Mouse (Mus musculus) left cerebral cortex, postnatal 4 days (tissue): Measurements from ENCODE around the gene Bpi. TPM values are rescaled to one million over a fixed set of nuclear protein-coding genes. Genes with fewer than 3 reads are reported as not detected.
A peak's percentile ranks its signal among the peaks of the same experiment; 100 is the strongest.

Experiments used
- DNase-seq: peaks from one replicate; pipeline ENCODE4 v3.0.0-alpha.2; 2022
- intact Hi-C: fragments of 180-260 bp; cut with DNase I; formaldehyde crosslinking; loops from one replicate; pipeline ENCODE4 v1.15.1; 2025
- microRNA-seq: library from miRNA; unstranded; fragments of <30 nt; microRNA quantifications from one replicate; pipeline ENCODE4 v1.2.0, GENCODE M21; 2022
- total RNA-seq, 2 experiments: library from RNA; stranded (reverse); gene quantifications; 2 replicates each; pipeline ENCODE4 v1.2.3; 2021

Gene Bpi
- total RNA-seq, 2 experiments from 2014 or later, result not detected

GRCm38 (mm10) chr2:158283771-158284170 lies 25.9 kb downstream of the Bpi start:
- DNase-seq, result no peak
- intact Hi-C loops, result no loop called here

DNA sequence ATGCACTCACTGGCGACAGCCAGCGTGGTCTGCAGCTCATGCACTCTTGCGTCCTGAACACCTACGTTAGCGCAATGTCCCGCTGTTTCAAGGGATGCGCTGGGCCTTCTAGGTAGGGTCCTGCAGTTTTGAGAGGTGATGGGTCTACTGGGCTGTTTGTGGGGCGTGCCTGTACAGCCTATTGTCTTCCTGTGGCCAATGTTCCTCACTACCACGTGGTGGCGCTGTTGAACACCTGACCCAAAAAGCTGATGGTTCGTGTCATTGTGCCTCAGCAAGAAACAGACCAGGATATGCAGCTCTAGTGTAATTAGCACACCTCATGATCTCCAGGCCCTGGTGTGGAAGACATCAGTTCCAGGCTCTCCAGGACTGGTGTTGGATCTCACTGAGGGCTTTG lies 26.7 kb downstream of the Bpi start:
- intact Hi-C loops, result no loop called here
- DNase-seq, result peak; percentile 67

DNA sequence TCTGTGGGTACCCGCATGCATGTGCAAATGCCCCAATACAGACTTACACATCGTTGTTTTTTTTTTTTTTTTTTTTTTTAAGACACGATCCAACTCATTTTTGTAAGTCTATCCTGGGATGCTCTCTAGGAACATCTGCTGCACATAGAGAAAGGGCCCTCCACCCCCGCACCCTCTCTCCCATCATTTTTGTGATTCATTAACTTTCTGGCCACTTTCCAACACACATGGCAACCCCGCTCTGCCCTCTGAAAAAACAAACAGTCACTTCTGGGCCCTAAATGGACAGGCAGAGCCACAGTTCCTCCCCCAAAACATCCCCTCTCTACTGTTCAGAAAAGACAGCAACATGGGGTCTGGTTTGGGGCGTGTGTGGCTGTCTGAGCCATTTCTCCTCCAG lies 27.8 kb downstream of the Bpi start:
- intact Hi-C loops, result no loop called here
- no peak for DNase-seq

DNA sequence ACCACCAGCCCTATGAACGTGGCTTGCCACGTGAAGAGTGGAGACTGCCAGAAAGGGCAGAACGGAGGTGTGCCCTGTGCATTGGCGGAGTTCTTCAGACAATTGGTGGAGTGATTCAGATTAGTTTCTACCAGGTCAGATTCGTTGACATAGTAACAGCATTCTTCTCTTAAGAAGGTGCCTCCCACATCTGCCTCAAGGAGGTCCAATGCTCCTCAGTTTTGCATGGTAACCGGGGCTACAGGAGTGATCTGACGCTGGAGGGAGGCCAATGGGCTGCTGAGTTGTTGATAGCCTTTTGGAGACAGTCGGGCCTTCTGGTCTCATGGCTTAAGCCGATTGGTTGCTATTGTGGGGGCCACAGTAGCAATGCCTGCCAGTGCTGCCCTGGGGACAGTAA lies 37.8 kb downstream of the Bpi start:
- no peak for DNase-seq

GRCm38 (mm10) chr2:158299203-158299602 lies 41.3 kb downstream of the Bpi start:
- no peak for DNase-seq
- intact Hi-C loops, result no loop called here

More for the DNA sequence above, 37.8 kb downstream of the Bpi start:
- intact Hi-C loops, result no loop called here

- intact Hi-C loops, result no loop called here
- peak; percentile 47 for DNase-seq
Measured at GRCm38 (mm10) chr2:158299731-158300130, 41.8 kb downstream of the Bpi start.

DNA sequence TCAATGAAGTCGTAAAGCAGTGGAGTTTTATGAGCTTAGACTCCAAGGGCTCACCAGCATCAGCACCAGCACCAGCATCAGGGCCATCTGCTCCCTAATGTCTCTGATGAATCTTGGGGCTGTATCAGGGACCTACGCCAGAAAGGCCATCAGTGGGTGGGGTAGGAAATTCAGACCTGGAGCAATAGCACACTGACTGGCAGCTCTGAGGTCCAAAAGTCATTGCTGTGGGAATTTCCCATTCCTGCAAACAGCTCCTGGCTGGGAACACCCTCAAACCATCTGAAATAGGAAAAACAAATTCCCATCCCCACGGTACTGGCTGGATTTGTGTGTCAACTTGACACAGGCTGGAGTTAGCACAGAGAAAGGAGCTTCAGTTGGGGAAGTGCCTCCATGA lies 44.9 kb downstream of the Bpi start:
- no peak for DNase-seq

DNA sequence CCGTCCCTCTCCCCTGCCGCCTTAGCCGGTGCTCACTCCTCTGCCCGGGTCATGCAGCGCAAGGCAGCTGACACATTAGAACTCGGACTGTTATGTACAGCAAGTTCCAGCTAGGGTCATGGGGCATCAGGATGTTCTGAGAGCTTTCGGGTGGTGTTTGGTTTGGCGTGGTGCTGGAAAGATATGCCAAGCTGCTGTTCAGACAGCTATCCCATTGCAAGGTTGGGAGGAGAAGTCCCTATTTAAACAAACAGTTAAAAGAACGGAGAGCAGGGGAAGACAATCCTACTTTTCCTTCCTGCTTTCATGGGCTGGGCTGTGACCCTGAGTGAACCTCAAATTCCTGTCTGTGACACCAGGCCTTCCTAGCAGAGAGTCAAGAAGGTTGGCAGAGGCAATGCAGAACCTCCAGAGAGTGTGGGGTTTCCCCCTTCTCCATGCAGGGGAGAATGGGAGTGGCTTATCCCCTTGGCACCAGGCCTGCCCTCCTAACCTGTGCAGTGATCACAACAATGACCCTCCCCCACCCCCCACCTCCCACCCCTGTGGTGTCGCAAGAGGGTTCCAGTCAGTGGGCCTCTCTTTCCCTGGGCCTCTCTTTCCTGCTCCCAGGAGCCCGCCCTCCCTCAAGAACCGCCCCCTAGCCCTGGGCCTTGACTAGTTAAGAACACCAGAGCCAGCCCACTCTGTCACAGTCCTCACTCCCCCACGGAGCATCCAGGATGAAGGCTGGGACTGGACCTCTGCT lies 48.2 kb downstream of the Bpi start, which contains the start of gene Lbp:
Gene Lbp, plus strand, starts transcription at position 546 of the 748 bp plus-strand sequence.
- intact Hi-C loops, result no loop called here
- no peak for DNase-seq

More for the DNA sequence above, 44.9 kb downstream of the Bpi start:
- intact Hi-C loops, result no loop called here

GRCm38 (mm10) chr2:158306696-158307049 lies 48.8 kb downstream of the Bpi start:
- DNase-seq, result no peak
- intact Hi-C loops, result no loop called here

DNA sequence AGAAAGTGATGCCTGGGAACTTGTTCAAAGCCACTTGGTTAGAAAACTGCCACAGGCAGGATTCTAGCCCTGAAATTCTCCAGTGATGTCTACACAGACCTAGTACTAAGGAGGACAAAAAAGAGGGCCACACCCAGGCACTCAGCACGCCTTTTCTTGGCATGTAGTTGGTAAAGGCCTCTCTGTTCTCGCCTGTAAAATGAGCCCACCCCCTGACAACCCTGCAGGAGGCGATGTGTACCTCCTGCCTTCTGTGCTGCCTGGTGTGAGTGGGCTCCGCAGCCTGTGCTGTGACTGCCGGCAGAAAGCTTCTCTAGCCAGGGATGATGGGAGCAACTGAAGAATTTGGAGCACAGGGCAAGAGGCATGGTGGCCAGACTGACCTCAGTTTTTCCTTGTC lies 50.4 kb downstream of the Bpi start:
- no peak for DNase-seq
- intact Hi-C loops, result no loop called here

DNA sequence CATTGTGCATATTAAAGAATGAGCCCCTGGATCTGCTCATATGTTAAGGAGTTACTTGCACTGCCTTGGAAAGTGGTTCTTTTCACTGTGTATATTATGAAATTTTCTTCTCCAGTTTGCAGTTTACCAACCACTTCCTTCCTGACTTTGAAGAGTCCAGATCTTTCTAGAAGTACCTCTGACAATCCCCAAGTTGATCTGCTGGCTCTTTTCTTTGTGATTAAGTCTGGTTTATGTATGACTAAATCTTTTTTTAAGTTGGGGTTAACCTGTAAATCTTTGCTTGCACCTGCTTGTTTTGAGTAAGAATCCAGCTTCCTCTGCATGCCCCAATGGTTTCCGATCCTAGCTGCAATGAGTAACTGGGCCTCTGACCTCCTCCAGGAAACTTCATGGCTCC lies 55.2 kb downstream of the Bpi start:
- DNase-seq, result no peak
- intact Hi-C loops, result no loop called here

- intact Hi-C loops, result no loop called here
Measured at GRCm38 (mm10) chr2:158316371-158316770, 58.5 kb downstream of the Bpi start.

DNA sequence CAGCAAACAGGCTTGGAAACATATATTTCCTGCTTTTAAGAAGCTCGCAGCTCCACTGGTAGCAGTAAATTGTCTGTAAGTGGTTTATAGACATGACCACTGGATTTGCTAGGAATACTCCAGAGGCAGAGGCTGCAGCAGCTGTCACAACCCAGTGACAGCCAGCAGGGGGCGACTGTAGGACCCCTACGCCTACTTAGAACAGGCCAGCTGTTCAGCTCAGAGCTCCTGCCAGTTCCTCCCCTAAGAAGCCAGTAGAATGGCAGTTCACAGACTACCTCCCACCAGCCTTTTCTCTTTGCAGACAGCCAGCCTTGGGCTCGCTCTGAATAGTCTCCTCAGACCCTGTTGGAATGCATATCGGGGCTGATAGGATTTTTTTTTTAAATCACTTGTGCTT lies 59.1 kb downstream of the Bpi start:
- intact Hi-C loops, result no loop called here
- peak; percentile 84 for DNase-seq

More at GRCm38 (mm10) chr2:158316371-158316770, 58.5 kb downstream of the Bpi start:
- no peak for DNase-seq

- intact Hi-C loops, result no loop called here
- DNase-seq, result no peak
Measured at GRCm38 (mm10) chr2:158321596-158321995, 63.7 kb downstream of the Bpi start.

GRCm38 (mm10) chr2:158322845-158323244 lies 65.0 kb downstream of the Bpi start:
- intact Hi-C loops, result no loop called here
- no peak for DNase-seq

- DNase-seq, result peak; percentile 30
- intact Hi-C loops, result no loop called here
Measured at GRCm38 (mm10) chr2:158324531-158325190, 66.8 kb downstream of the Bpi start.

DNA sequence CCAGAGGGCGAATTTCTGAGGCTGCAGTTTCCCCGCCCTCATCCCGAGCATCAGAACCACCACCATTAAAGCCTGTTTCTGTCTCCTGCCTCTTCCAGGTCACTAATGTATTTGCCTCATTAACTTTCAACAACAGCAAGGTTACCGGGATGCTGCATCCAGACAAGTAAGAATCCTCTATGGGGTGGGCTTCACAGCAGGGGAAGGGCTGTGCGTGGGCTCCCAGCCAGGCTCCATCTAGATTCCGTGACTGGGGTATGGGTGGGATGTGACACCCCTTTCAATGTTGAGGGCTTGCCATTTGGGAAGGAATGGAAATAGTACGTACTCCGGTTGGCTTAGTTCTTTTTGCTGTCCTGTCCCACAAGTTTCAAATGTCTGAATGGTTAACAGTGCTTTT lies 67.7 kb downstream of the Bpi start:
- DNase-seq, result no peak
- intact Hi-C loops, result no loop called here

Small RNAs within 50 kb of the gene (microRNA-seq; reads per million reads assigned to microRNA genes)
- gene Mir7685, result not detected

Other genes with a start within 250 kb of the Bpi start
- gene Tti1, start 229.7 kb upstream of the Bpi start, total RNA-seq, result 10 to 100 TPM; 17.2 to 19.1 TPM
- gene Rprd1b, start 229.6 kb upstream of the Bpi start, total RNA-seq, result 10 to 100 TPM; 34.7 to 35.1 TPM
- 1 to 10 TPM; 7.0 to 9.7 TPM for gene Tgm2, start 111.7 kb upstream of the Bpi start, total RNA-seq
- gene D630003M21Rik, start 28.9 kb upstream of the Bpi start, total RNA-seq, result 1 to 10 TPM; 3.1 TPM
- 1 to 10 TPM; 1.4 to 2.0 TPM for gene Lbp, start 48.4 kb downstream of the Bpi start, total RNA-seq
- gene Snhg11, start 117.5 kb downstream of the Bpi start, total RNA-seq, result 100 to 1,000 TPM; 275 to 360 TPM
- gene Ralgapb, start 151.8 kb downstream of the Bpi start, total RNA-seq, result 10 to 100 TPM; 72.5 to 78.0 TPM
- not detected for gene Adig, start 244.5 kb downstream of the Bpi start, total RNA-seq